Mouse (Mus musculus): ENCODE results near the gene Senp3.

- TF ChIP-seq CTCF (IDR thresholded peaks at IDR 0.05; ENCODE audit: borderline replicate concordance, control insufficient read depth, extremely low read depth, insufficient read depth, low read length, poor library complexity) (no peak), POLR2A (IDR thresholded peaks at IDR 0.05; ENCODE audit: control insufficient read depth, extremely low read depth, insufficient read depth, low read length, poor library complexity) (no peak)
Measured at GRCm38 (mm10) chr11:69720852-69721251, 39.0 kb upstream of the Senp3 start.
